Mouse (Mus musculus): ENCODE results near the gene Kcnip1. TPM values are rescaled to one million over a fixed set of nuclear protein-coding genes. Genes with fewer than 3 reads are reported as not detected.

Kcnip1 gene
- polyA plus RNA-seq, 1 experiment = not detected

DNA sequence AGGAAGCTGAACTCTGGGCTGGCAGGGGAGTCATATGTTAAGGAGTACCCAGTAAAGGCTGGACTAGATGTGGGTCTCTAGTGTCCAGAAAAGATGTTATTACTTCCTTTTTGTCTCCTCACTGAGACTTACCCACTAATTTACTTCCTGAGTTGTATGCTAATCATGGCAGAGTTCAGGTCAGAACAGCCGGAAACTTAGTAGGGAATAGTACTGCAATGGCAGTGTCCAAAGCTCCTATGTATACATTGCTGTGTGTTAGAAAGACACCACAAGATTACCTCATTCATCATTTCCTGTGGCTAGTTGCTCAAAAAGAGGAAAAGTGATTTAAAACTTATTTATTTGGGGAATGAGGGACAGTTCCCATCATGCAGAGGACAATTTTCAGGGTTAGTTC is 32.1 kb upstream of the Kcnip1 start:
- Histone ChIP-seq H3K27ac (ENCODE audit: insufficient read depth, low read depth, low read length) (no peak overlapping the region), H3K4me1 (ENCODE audit: control insufficient read depth, insufficient read depth, low read length) (no peaks in the 10 kb centered on the region), H3K27me3 (replicated peaks; ENCODE audit: control insufficient read depth, insufficient read depth, low read length) (no peaks in the 10 kb centered on the region), H3K36me3 (ENCODE audit: control insufficient read depth, insufficient read depth, low read length) (no peaks in the 10 kb centered on the region), H3K4me3 (ENCODE audit: insufficient read depth, low read depth, low read length) (no peak overlapping the region)
- no peak for DNase-seq
- WGBS = 74% methylated on average over 1 of the region's 1 CpGs
- no peak for TF ChIP-seq POLR2A (IDR thresholded peaks at IDR 0.05; ENCODE audit: low read depth, low read length)
- no peak for TF ChIP-seq CTCF (conservative IDR thresholded peaks at IDR 0.05; ENCODE audit: insufficient read depth, insufficient read length, low read depth, low read length)

DNA sequence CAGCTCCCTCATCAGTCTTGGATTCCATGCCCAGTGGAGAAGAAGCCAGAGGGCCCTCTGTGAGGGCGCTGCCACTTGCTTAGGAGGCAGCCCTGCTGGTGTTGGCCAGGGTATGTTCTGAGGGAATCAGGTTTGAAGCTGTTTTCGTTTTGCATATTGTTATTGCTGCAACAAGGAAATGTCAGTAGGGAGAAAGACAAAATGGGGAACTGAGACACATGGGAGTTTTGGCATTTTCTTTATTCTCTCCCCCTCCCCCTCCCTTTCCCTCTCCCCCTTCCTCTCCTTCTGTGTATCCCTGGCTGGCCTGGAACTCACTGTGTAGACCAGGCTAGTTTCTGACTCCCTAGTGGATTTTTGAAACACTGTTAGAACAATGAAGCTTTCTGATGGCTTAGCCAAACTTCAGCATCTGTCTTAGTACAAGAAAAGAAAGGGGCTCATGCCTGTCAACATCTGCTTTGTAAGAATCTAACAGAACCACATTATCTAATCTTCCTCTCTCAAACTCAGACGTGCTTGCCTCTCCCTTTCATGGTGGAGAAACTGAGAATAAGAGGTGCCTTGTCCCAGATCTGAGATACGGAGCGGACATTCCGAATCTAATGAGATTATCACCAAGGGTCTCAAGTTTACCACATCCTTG is 19.2 kb upstream of the Kcnip1 start:
- no peak for DNase-seq
- no peak overlapping the region for H3K27ac ChIP-seq (ENCODE audit: insufficient read depth, low read depth, low read length)
- TF ChIP-seq POLR2A (IDR thresholded peaks at IDR 0.05; ENCODE audit: low read depth, low read length) = no peak
- TF ChIP-seq CTCF (conservative IDR thresholded peaks at IDR 0.05; ENCODE audit: insufficient read depth, insufficient read length, low read depth, low read length) = no peak
- no peaks in the 10 kb centered on the region for H3K4me1 ChIP-seq (ENCODE audit: control insufficient read depth, insufficient read depth, low read length)
- WGBS = 87% methylated on average over 6 of the region's 6 CpGs
- H3K4me3 ChIP-seq (ENCODE audit: insufficient read depth, low read depth, low read length) = no peak overlapping the region
- no peaks in the 10 kb centered on the region for H3K27me3 ChIP-seq (replicated peaks; ENCODE audit: control insufficient read depth, insufficient read depth, low read length)
- H3K36me3 ChIP-seq (ENCODE audit: control insufficient read depth, insufficient read depth, low read length) = no peaks in the 10 kb centered on the region

- peak; percentile 25 for DNase-seq
- Histone ChIP-seq H3K27me3 (replicated peaks; ENCODE audit: control insufficient read depth, insufficient read depth, low read length) (no peaks in the 10 kb centered on the region), H3K36me3 (ENCODE audit: control insufficient read depth, insufficient read depth, low read length) (no peaks in the 10 kb centered on the region), H3K27ac (ENCODE audit: insufficient read depth, low read depth, low read length) (no peak overlapping the region), H3K4me1 (ENCODE audit: control insufficient read depth, insufficient read depth, low read length) (no peaks in the 10 kb centered on the region), H3K4me3 (ENCODE audit: insufficient read depth, low read depth, low read length) (no peak overlapping the region)
- TF ChIP-seq CTCF (conservative IDR thresholded peaks at IDR 0.05; ENCODE audit: insufficient read depth, insufficient read length, low read depth, low read length) = no peak
- no peak for TF ChIP-seq POLR2A (IDR thresholded peaks at IDR 0.05; ENCODE audit: low read depth, low read length)
- 62% methylated on average over 4 of the region's 4 CpGs for WGBS
These were observed 17.9 kb upstream of the Kcnip1 start for GRCm38 (mm10) chr11:34010859-34011172.

DNA sequence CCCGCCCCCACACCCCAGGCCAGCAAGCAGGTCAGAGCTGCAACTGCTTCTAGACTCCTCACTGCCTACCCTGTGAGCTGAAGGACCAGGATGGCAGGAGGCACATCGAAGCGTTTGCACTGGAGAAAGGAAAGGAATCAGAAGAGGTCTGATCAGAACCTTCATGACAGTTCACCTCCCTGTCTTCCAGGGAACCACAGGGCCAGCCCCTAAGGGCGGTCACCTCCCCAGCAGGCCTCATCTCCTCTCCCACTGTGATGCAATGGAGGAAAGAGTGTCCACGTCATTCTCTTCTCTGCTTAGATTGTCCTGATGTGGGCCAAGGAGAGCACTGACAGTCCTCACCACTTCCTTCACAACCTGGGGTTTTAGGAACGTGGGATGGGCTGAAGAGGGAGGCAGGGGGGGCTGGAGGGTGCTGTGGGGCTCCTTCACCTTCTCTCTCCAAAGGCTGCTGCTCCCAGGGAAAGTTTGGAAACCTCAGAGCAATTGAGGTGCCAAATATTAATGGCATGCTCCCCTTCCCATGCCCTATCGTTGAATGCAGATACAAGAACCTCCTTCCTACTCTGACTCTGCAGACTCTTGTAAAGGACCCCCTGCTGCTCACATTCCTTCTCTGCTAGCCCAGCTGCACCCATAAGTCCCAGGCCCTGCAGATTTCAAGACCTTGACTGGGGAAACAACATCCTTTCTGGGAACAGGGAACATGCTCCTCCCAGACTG is 17.3 kb upstream of the Kcnip1 start:
- H3K27ac ChIP-seq (ENCODE audit: insufficient read depth, low read depth, low read length) = no peak overlapping the region
- no peak for DNase-seq
- H3K4me3 ChIP-seq (ENCODE audit: insufficient read depth, low read depth, low read length) = no peak overlapping the region
- TF ChIP-seq CTCF (conservative IDR thresholded peaks at IDR 0.05; ENCODE audit: insufficient read depth, insufficient read length, low read depth, low read length) (no peak), POLR2A (IDR thresholded peaks at IDR 0.05; ENCODE audit: low read depth, low read length) (no peak)
- no peaks in the 10 kb centered on the region for H3K36me3 ChIP-seq (ENCODE audit: control insufficient read depth, insufficient read depth, low read length)
- no peaks in the 10 kb centered on the region for H3K27me3 ChIP-seq (replicated peaks; ENCODE audit: control insufficient read depth, insufficient read depth, low read length)
- H3K4me1 ChIP-seq (ENCODE audit: control insufficient read depth, insufficient read depth, low read length) = no peaks in the 10 kb centered on the region
- WGBS = 75% methylated on average over 7 of the region's 7 CpGs

- Histone ChIP-seq H3K27me3 (replicated peaks; ENCODE audit: control insufficient read depth, insufficient read depth, low read length) (no peaks in the 10 kb centered on the region), H3K4me1 (ENCODE audit: control insufficient read depth, insufficient read depth, low read length) (no peaks in the 10 kb centered on the region), H3K4me3 (ENCODE audit: insufficient read depth, low read depth, low read length) (no peak overlapping the region), H3K36me3 (ENCODE audit: control insufficient read depth, insufficient read depth, low read length) (no peaks in the 10 kb centered on the region), H3K27ac (ENCODE audit: insufficient read depth, low read depth, low read length) (no peak overlapping the region)
- no peak for DNase-seq
- TF ChIP-seq CTCF (conservative IDR thresholded peaks at IDR 0.05; ENCODE audit: insufficient read depth, insufficient read length, low read depth, low read length) (no peak), POLR2A (IDR thresholded peaks at IDR 0.05; ENCODE audit: low read depth, low read length) (no peak)
- 71% methylated on average over 12 of the region's 12 CpGs for WGBS
These were observed 16.6 kb upstream of the Kcnip1 start for GRCm38 (mm10) chr11:34009316-34010087.

- WGBS = 38% methylated on average over 9 of the region's 9 CpGs
- H3K4me1 ChIP-seq (ENCODE audit: control insufficient read depth, insufficient read depth, low read length) = no peaks in the 10 kb centered on the region
- no peaks in the 10 kb centered on the region for H3K27me3 ChIP-seq (replicated peaks; ENCODE audit: control insufficient read depth, insufficient read depth, low read length)
- no peaks in the 10 kb centered on the region for H3K36me3 ChIP-seq (ENCODE audit: control insufficient read depth, insufficient read depth, low read length)
- no peak overlapping the region for H3K4me3 ChIP-seq (ENCODE audit: insufficient read depth, low read depth, low read length)
- peak; percentile 67 for TF ChIP-seq CTCF (conservative IDR thresholded peaks at IDR 0.05; ENCODE audit: insufficient read depth, insufficient read length, low read depth, low read length)
- no peak for TF ChIP-seq POLR2A (IDR thresholded peaks at IDR 0.05; ENCODE audit: low read depth, low read length)
- DNase-seq = peak; percentile 57
- no peak overlapping the region for H3K27ac ChIP-seq (ENCODE audit: insufficient read depth, low read depth, low read length)
These were observed 15.8 kb upstream of the Kcnip1 start for GRCm38 (mm10) chr11:34008702-34009101.

DNA sequence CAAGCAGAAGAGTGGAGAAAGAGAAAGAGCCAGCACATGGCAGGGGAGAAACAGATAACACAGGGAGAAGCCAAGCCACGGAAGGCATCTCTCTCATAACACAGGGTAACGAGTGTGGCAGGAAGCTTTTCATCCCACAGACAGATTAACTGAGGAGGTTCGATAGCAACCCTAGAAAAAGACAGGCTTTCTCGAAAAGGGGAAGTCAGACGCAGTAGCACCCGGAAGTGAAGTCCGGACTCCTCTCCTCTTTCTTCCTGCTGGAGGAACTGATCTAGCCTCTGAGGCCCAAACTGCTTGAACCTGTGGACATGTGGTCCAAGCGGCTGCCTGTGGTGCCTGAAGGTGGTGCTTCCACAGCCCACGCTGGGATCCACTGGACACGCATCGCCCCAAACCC is 15.3 kb upstream of the Kcnip1 start:
- H3K27me3 ChIP-seq (replicated peaks; ENCODE audit: control insufficient read depth, insufficient read depth, low read length) = no peaks in the 10 kb centered on the region
- H3K36me3 ChIP-seq (ENCODE audit: control insufficient read depth, insufficient read depth, low read length) = no peaks in the 10 kb centered on the region
- no peaks in the 10 kb centered on the region for H3K4me1 ChIP-seq (ENCODE audit: control insufficient read depth, insufficient read depth, low read length)
- H3K27ac ChIP-seq (ENCODE audit: insufficient read depth, low read depth, low read length) = no peak overlapping the region
- TF ChIP-seq CTCF (conservative IDR thresholded peaks at IDR 0.05; ENCODE audit: insufficient read depth, insufficient read length, low read depth, low read length) (no peak), POLR2A (IDR thresholded peaks at IDR 0.05; ENCODE audit: low read depth, low read length) (no peak)
- no peak overlapping the region for H3K4me3 ChIP-seq (ENCODE audit: insufficient read depth, low read depth, low read length)
- WGBS = 80% methylated on average over 11 of the region's 11 CpGs
- DNase-seq = no peak
